Mouse (Mus musculus): ENCODE results near the gene Urb2. TPM values are rescaled to one million over a fixed set of nuclear protein-coding genes. Genes with fewer than 3 reads are reported as not detected.
"Not testable (repeated sequence)": the region's sequence is repeated elsewhere in the genome, so short reads cannot be mapped to it uniquely, and the experiment has no call there.

Gene Urb2
- polyA plus RNA-seq, 1 experiment, result 4.0 TPM

DNA sequence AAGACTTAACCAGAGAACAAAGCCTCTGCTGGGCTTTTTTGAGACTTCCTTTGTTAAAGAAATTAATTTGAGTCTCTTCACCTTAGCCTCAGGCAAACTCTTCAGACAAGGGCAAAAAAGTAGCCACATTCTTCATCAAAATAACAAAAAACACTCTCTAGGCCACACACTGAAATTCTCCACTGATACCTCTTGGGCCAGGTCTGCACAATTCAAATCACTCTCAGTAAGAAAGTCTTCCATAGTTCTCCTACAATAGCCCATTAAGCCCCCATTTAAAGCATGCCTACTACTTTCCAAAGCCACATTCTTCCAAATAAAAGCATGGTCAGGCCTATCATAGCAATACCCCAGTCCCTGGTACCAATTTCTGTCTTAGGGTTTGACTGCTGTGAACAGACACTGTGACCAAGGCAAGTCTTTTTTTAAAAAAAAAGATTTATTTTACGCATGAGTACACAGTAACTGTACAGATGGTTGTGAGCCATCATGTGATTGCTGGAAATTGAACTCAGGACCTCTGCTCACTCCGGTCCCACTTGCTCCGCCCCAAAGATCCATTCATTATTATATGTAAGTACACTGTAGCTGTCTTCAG is 9.2 kb upstream of the Urb2 start:
- DNase-seq (ENCODE audit: low read depth, low spot score), result no peak
- WGBS, result 95% methylated on average over 3 of the region's 3 CpGs

DNA sequence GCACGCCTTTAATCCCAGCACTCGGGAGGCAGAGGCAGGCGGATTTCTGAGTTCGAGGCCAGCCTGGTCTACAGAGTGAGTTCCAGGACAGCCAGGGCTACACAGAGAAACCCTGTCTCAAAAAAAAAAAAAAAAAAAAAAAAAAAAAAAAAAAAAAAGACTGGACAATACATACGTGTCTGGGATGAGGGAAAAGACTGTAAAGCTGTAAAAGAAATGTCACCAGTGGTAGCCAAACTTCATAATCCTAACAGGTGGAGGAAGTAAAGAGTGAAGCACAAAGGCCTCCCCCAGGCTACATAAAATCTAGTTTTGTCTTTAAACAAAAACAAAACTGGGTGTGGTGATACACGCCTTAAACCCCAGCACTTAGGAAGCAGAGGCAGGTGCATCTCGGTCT is 7.0 kb upstream of the Urb2 start:
- DNase-seq (ENCODE audit: low read depth, low spot score), result not testable (repeated sequence)
- WGBS, result 67% methylated on average over 7 of the region's 7 CpGs

DNA sequence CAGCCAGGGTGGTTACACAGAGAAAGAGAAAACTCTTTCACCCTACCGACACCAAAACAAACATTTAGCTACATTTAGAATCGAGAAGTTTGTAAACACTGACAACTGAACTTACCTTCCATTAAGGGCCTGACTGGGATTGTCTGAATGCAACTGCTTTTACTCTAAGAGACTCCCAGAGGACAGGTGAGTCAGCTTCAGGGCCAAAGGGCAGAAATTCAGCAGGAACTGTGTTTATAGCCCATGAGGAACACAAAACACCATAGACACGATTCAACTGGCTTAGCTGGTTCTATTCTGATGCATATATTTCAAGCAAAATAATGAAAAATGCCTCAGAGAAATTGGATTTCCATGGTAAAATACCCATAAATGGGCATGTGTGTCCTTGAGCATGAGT is 6.6 kb upstream of the Urb2 start:
- DNase-seq (ENCODE audit: low read depth, low spot score), result no peak
- WGBS, result 18% methylated on average over 3 of the region's 3 CpGs

DNA sequence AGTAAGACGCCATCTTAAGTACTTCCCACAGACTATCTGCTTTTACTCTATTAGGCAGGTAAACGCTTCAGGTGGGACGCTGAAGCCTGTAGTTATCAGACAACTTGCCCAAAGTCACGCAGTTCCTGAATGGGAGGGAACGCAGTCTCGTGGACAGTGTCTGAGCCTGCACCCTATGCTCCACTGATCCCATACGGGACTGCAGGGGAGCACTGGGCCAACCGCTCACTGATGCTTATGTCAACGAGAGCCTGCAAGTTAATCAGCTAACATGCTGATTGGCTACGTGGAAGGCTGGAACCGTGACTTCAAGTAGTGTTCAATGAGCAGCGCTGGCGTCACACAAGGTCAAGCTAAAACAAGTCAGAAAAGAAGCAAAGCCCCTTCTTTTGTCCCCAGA is 1.5 kb upstream of the Urb2 start:
- WGBS, result 13% methylated on average over 13 of the region's 13 CpGs
- no peak for DNase-seq (ENCODE audit: low read depth, low spot score)

DNA sequence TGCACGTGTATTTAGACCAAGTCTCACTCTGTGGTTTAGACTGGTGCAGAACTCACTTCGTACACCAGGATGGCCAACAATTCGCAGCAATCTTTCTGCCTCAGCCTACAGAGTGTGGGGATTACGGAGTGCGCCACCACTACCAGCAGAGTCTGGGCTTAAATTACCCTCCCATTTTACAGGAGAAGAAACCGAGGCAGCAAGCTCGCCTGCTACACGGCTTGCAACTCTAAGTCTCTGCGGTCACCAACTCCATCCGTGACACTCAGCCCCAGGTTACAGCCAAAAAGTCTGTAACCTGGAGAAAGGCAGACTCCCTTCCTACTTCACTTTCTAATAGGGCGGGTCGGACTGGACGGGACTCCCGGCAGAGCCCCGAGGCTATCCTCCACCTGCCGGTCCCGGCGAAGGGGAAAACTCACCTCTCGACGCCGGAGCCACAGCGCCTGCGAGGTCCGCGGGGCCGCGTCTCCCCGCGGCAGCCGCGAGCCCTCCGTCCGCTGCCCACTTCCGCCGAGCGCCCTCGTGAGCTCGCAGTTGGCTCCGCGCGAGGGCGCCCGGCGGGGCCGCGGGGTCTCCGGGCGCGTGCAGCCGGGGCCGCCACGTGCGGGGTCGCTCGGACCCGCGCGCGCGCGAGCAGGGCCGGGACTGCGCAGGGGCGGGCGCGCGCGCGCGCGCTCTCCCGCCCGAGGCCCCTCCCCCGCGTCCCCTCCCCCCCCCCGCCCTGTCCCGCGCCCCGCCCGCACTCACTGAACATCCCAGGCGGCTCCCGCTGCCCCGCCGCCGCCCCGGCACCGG is 670 bp upstream of the Urb2 start:
- DNase-seq (ENCODE audit: low read depth, low spot score), result no peak
- under 1% methylated on average over 69 of the region's 87 CpGs for WGBS

DNA sequence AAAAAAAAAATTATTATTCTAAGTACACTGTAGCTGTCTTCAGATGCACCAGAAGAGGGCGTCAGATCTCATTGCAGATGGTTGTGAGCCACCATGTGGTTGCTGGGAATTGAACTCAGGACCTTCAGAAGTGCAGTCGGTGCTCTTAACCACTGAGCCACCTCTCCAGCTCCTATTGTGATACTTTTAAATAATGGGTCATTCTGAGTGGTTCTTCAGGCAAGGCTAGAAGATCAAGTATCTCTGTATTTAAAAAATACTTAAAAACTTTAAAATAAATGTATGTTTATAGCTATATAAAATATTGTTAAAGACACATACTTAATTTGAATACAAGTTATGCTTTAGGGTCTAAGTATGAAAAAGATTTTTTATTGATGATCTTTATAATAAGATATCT is 5.0 kb downstream of the Urb2 start:
- 74% methylated on average over 2 of the region's 2 CpGs for WGBS
- not testable (repeated sequence) for DNase-seq (ENCODE audit: low read depth, low spot score)

DNA sequence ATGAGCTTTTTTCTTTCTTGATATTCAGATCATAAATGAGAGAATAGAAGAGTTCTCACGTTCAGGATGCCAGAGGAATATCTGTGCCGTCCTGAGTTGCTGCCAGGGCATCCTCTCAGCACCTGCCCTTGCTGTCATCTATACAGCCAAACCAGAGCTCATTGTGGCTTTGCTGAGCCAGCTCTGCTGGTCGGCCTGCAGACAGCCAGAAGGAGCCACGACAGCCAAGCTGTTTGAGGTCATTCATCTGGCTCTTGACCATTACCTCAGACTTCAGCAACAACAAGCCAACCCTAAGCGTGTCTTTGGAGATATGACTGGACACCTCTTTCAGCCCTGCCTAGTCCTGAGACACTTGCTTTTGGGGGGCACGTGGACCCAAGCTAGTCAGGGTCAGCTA is 6.5 kb downstream of the Urb2 start:
- 80% methylated on average over 6 of the region's 6 CpGs for WGBS

DNA sequence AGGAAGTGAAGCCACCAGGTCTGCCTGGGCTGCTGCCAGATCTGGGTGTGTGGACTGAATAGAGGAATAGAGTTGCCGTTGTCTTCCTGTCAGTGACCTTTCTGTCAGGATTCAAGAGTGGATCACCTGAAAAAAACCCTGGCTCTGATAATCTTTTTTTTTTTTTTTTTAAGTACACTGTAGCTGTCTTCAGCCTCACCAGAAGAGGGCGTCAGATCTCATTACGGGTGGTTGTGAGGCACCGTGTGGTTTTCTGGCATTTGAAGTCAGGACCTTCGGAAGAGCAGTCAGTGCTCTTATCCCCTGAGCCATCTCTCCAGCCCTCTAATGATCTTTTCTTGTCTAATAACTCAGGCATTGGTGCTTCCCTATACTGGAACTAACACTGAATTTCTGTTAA is 12.1 kb downstream of the Urb2 start:
- WGBS, result 60% methylated on average over 5 of the region's 5 CpGs
- DNase-seq (ENCODE audit: low read depth, low spot score), result no peak

More for the DNA sequence above, 6.5 kb downstream of the Urb2 start:
- no peak for DNase-seq (ENCODE audit: low read depth, low spot score)

DNA sequence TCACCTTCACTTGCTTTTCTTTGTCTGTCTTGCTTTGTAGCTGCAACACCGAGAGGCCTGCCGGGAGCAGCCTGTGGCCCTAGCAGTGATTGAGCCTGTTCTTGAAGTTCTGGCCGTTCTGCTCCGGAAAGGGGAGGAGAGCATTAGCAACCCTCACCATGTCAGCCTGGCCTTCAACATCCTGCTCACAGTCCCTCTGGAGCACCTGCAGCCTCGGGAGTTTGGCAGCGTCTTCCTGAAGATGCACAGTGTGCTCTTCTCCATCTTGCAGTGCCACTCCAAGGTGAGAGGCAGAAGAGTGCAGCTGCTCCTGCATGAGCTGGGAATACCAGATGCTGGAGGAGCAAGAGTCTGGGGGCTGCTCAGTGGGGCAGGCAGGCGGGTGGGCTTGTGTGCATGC is 16.8 kb downstream of the Urb2 start:
- 91% methylated on average over 7 of the region's 7 CpGs for WGBS
- no peak for DNase-seq (ENCODE audit: low read depth, low spot score)

DNA sequence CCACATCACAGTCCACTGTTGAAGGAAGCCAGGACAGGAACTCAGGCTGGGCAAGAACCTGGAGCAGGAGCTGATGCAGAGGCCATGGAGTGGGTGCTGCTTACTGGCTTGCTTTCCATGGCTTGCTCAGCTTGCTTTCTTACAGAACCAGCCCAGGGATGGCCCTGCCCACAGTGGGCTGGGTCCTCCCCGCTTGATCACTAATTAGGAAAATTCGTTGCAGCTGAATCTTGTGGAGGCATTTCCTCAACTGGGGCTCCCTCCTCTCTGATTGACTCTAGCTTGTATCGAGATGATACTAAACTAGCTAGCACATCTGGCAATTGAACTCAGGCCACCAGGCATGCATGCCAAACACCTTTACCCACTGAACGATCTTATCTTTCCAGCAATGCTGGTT is 18.0 kb downstream of the Urb2 start:
- WGBS, result 78% methylated on average over 4 of the region's 4 CpGs
- no peak for DNase-seq (ENCODE audit: low read depth, low spot score)

DNA sequence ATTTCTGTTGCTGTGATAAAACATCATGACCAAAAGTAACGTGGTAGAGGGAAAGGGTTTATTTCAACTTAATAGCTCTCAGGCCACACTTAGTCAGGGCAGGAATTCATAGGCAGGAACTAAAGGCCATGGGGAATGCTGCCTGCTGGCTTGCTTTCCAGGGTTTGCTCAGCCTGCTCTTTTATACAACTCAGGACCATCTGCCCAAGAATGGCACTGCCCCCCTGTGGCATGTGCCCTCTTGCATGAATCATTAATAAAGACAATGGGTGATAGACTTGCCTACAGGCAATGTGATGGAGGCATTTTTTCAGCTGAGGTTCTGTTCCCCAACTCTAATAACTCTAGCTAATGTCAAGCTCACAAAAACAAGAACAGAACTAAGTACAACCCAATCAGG is 20.9 kb downstream of the Urb2 start:
- DNase-seq (ENCODE audit: low read depth, low spot score), result no peak
- 86% methylated on average over 1 of the region's 1 CpGs for WGBS

DNA sequence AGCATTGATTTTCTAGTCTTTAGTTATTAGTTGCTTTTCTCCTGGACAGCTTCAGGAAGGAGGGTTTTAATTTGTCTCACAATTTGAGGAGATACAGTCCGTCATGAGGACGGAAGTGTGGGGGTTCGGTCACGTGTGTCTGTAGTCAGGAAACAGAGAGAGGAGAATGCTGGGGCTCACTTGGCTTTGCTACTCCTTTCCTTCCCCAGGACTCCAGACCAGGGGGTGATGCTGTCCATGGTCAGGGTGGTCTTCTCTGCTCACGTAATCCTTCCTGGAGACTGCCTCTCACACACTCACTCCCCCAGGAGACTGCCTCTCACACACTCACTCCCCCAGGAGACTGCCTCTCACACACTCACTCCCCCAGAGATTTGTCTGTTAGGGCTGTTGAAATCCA is 23.1 kb downstream of the Urb2 start:
- 96% methylated on average over 5 of the region's 5 CpGs for WGBS
- DNase-seq (ENCODE audit: low read depth, low spot score), result no peak

DNA sequence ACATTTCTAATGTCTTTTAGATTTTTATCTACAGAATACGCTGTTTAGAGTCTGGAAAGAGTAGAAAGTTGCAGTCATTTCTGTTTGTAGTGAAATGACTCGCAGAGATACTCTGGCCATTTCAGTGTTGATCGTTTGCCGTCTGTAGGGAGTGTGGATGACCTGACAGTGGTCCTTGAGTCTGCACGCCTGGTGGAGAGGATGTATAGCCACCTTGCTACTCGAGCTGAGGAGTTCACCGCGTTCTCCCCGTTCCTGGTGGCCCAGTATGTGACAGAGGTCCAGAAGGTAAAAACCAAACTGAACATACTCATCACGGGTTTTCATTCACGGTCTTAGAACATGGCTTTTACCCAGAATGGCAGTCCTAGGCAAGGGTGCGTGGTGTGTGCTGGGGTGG is 23.6 kb downstream of the Urb2 start:
- WGBS, result 95% methylated on average over 12 of the region's 12 CpGs
- no peak for DNase-seq (ENCODE audit: low read depth, low spot score)

DNA sequence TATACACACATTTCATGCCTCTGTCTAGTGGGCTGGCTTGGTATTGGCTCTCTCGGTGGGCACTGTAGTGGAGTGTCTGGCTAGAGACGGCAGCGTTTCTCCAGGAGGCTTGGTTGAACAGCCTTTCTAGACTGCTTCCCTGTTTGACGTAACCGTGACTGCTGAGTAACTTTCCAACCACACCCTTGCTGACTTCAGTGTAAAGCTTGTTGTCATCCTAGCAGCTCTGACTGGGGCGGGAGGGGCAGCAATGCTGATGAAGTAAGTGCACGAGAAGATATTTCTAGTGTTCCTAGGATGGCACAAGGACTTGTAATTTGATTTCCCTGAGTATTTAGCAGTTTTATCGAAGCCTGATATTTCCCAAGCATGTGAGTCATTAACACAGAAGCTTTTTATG is 24.5 kb downstream of the Urb2 start:
- WGBS, result 49% methylated on average over 8 of the region's 8 CpGs
- DNase-seq (ENCODE audit: low read depth, low spot score), result no peak

DNA sequence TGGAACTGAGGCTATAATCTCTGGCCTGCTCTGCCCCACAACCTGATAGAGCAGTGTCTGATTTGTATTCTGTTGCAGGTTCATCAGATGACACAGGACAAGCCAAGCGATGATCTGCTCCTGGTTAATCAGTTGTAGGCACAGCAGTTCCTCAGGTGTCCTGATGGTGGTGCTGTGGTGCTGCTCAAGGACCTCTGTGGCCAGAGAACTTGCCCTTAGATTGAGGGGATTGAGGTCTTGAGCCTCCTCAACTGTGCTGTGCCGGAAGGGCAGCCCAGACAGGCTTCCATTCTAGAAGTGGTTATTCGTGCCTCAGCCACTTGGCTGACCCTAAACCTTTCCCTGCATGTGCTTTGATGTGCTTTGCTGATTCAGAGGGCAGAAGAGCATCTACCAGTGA is 30.8 kb downstream of the Urb2 start:
- WGBS, result 31% methylated on average over 3 of the region's 3 CpGs
- no peak for DNase-seq (ENCODE audit: low read depth, low spot score)

DNA sequence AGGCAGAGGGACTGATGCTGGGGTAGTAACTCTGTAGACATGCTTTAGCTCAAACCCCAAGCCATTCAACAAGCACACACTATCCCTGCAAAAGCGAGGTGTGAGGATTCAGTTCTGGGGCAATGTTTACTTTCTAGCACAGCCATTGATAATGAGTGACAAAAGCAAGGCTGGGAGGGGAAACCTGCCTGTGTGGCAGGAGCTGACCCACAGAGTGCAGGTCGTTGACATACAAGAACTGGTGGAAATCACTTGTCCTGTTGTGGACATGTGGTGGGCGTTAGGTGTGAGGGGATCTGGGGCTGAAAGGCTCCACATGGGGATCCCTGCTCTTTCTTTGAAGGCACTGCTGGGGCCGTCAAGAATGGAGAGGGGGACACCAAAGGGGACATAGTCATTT is 31.3 kb downstream of the Urb2 start:
- no peak for DNase-seq (ENCODE audit: low read depth, low spot score)
- 62% methylated on average over 4 of the region's 4 CpGs for WGBS

DNA sequence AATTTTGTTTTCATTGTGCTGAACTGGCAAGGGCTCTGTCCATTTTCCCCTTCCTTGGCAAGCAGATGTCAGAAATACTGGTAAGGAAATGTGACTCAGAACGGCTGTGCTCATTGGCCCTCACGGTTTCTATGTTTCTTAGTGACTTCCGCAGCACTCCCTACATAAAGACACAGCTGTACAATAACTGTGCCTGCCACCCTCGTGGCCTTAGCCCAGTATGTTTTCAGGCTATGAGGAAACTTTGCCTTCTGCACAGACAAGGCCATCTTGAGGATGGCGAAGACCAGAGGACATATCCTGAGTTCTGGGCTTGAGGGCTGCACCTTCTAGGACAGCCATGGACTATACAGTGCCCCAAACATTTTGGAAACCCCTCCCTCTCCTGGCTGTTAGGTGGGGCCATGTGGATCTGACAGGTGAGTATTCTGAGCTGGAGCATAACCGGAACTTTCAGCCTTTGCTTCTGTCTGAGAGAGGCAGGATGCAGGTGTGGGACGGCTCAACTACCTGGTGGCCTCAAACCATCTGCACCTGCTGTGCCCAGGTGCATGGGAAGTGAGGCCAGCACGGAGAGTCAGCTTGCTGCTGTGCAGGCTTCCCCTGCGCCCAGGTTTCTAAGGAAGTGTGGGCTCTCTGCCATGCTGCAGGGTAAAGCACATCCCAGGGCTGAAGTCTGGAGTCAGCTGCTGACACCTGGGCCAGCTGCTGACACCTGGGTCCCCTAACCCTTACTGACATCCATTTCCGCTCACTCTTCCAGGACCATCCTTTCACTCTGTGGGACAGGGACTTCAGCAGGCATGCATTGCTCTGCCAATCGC is 35.7 kb downstream of the Urb2 start:
- 64% methylated on average over 11 of the region's 11 CpGs for WGBS
- no peak for DNase-seq (ENCODE audit: low read depth, low spot score)

DNA sequence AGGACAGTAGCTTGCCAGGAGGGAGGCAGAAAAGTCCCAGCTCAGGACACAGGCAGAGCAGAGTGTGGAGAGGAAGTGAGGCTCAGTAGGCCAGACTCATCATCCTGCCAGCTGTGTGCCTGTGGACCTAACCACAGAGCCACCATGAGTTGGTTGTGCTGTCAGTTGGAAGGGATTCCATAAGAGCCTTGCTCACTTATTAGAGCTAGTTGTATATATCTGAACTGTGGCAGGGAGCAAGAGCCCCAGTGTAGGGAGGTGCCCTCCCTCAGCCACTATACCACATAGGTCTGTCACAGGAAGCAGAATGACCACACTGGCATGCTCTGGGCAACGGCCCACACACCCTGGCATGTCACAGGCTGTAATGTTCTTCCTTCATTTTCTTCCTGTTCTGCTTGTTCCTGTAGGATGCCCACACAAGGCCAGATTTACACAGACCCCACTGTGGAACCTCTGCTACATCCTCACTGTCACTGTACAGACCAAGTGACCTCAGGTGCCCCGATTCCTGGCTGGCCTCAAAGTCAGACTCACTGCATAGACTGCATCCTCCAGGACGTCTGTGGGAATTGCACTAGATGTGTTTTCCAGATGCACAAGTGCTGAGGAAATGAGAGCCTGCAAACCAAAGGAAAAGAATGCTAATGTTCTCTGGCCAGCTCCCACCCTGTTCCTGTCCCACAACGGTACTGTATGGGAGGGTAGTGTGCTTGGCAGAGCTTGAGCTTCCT is 45.2 kb downstream of the Urb2 start:
- WGBS, result 49% methylated on average over 4 of the region's 4 CpGs
- DNase-seq (ENCODE audit: low read depth, low spot score), result no peak

DNA sequence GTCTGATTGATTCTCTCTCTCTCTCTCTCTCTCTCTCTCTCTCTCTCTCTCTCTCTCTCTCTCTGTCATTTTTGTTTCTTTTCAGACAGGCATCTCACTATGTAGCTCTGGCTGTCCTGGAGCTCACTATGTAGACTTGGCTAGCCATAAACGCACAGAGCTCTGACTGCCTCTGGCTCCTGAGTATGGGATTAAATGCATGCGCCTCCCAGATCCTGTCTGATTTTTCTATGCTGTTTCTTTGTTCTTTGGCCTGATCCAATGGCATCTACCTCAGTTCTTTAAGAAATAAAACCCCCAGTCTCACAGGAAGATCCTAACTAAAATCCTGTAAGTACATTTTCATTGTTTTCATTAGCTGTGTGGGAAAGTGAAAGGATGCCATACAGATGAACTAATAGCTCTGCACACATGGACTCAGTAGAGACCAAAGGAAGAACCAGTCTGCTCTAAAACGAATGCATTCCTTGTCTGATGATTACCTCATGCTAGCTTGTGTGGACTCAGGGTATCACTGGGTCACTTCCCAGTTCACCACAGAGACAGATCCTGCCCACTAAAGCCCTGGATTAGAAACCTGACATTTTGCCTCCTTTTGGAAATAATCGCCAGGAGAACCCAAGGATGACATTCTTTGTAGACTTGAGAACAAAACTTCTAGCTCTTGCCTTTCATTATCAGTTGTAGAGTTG is 45.9 kb downstream of the Urb2 start:
- DNase-seq (ENCODE audit: low read depth, low spot score), result no peak
- WGBS, result 60% methylated on average over 4 of the region's 4 CpGs

All from large intestine, adult 2 months (tissue).